Mouse (Mus musculus) lung, postnatal 0 days (tissue): ENCODE measurements around the gene Kcnc1. TPM values are rescaled to one million over a fixed set of nuclear protein-coding genes. Genes with fewer than 3 reads are reported as not detected.

Source experiments
- ATAC-seq: fragments of 200-750 bp; cut with Nextera tagmentation; 2 replicates; pipeline ENCODE4 v1.8.0; 2017; ENCODE audit warnings: moderate library complexity
- DNase-seq: peaks from one replicate; pipeline ENCODE4 v3.0.0-alpha.2; 2016; ENCODE audit warnings: low spot score
- H3K27ac ChIP-seq: fragments of 300-500 bp; sonication (generic); 2 replicates; pipeline ENCODE4 v1.5.1; 2014; ENCODE audit warnings: antibody characterized with exemption, mild to moderate bottlenecking, low read length, mixed read lengths
- H3K27me3 ChIP-seq: fragments of 300-500 bp; sonication (generic); replicated peaks from 2 replicates; pipeline ENCODE4 v1.6.1; 2014; ENCODE audit warnings: low read length, mixed read lengths; ENCODE audit not compliant: insufficient read depth
- H3K36me3 ChIP-seq: fragments of 300-500 bp; sonication (generic); 2 replicates; pipeline ENCODE4 v1.6.1; 2014; ENCODE audit warnings: low read length, mixed read lengths; ENCODE audit not compliant: insufficient read depth
- H3K4me1 ChIP-seq: fragments of 300-500 bp; sonication (generic); 2 replicates; pipeline ENCODE4 v1.6.1; 2014; ENCODE audit warnings: antibody characterized with exemption, low read depth, low read length, mixed read lengths; ENCODE audit not compliant: insufficient read depth
- H3K4me2 ChIP-seq: fragments of 300-500 bp; sonication (generic); replicated peaks from 2 replicates; pipeline ENCODE4 v1.6.1; 2014; ENCODE audit warnings: low read depth, mild to moderate bottlenecking, low read length, moderate library complexity, mixed read lengths
- H3K4me3 ChIP-seq: fragments of 300-500 bp; sonication (generic); 2 replicates; pipeline ENCODE4 v1.5.1; 2014; ENCODE audit warnings: low read depth, low read length
- H3K9ac ChIP-seq: fragments of 300-500 bp; sonication (generic); replicated peaks from 2 replicates; pipeline ENCODE4 v1.6.1; 2014; ENCODE audit warnings: low read depth, mild to moderate bottlenecking
- H3K9me3 ChIP-seq: fragments of 300-500 bp; sonication (generic); 2 replicates; pipeline ENCODE4 v1.6.1; 2016; ENCODE audit warnings: low read length, mixed read lengths
- CTCF ChIP-seq: IDR thresholded peaks from 2 replicates; pipeline ENCODE4 v1.5.1; 2016; ENCODE audit warnings: antibody characterized with exemption, mild to moderate bottlenecking
- EP300 ChIP-seq: IDR thresholded peaks from 2 replicates; pipeline ENCODE4 v1.6.1; 2016; ENCODE audit warnings: antibody characterized with exemption, mild to moderate bottlenecking, control low read depth
- WGBS: fragments of 180-500 bp; shearing (Covaris S2); extraction: QIAGEN DNeasy Blood & Tissue Kit; methylation state at CpG from one replicate; pipeline ENCODE4 v1.1.7; 2014; 5-methylcytosine and 5-hydroxymethylcytosine counted together
- polyA plus RNA-seq: library from polyadenylated mRNA; unstranded; fragments of >200 nt; fragmentation: Nextera tagmentation; extraction: Ambion mirVana; gene quantifications from 2 replicates; pipeline ENCODE4 v1.2.1, GENCODE M21; 2015

Gene Kcnc1
- polyA plus RNA-seq, 1 experiment from 2014 or later = 0.07 TPM

DNA sequence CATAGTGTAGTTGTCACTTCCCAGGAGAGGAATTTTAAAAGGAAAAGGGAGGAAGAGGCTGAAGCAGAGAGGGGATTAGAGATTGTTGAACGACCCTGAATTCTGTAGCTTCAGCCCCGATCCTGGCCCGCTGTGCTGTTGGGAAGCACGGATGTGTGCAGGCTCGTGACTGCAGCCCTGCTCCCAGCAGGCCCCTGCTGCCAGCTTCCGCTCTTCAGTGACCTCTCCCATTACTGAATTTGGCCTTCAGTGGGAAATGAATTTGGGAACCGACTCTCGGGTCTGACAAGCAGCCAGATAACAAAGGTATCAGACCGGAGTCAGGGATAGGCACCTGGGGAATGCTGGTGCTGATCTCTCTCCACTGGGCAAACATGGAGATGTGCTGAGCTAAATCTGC, 76.8 kb downstream of the Kcnc1 start:
- no peaks in the 10 kb centered on the region for H3K9me3 ChIP-seq
- ATAC-seq (no peak), DNase-seq (no peak)
- H3K4me3 ChIP-seq = no peak overlapping the region
- WGBS = 42% methylated on average over 9 of the region's 9 CpGs
- no peaks in the 10 kb centered on the region for H3K4me1 ChIP-seq
- H3K36me3 ChIP-seq = no peaks in the 10 kb centered on the region
- H3K27me3 ChIP-seq = no peaks in the 10 kb centered on the region
- no peak overlapping the region for H3K4me2 ChIP-seq
- no peak overlapping the region for H3K9ac ChIP-seq
- no peak overlapping the region for H3K27ac ChIP-seq
- TF ChIP-seq EP300 (no peak), CTCF (no peak)

DNA sequence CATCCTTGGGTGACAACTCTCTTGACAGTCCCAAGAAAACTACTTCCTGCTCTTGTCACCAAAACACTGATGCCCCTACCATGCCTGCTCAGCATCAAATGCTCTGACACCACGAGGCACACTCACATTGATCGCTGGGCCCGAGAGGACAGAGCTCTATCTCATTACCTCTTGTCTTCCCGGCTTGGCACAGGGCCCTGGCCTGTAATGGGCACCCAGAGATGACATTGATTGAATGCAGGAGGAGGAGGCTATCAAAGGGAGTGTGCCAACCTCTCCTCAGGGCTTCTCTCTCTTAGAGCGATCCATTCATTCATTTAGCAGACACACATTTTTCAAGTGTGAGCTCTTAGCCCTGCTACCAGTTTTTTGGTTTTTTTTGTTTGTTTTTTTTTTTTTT, 79.2 kb downstream of the Kcnc1 start:
- Histone ChIP-seq H3K36me3 (no peaks in the 10 kb centered on the region), H3K4me1 (no peaks in the 10 kb centered on the region), H3K27ac (no peak overlapping the region), H3K27me3 (no peaks in the 10 kb centered on the region), H3K9me3 (no peaks in the 10 kb centered on the region), H3K4me2 (no peak overlapping the region), H3K4me3 (no peak overlapping the region), H3K9ac (no peak overlapping the region)
- DNase-seq (no peak), ATAC-seq (no peak)
- TF ChIP-seq EP300 (no peak), CTCF (no peak)
- WGBS = 83% methylated on average over 5 of the region's 5 CpGs

DNA sequence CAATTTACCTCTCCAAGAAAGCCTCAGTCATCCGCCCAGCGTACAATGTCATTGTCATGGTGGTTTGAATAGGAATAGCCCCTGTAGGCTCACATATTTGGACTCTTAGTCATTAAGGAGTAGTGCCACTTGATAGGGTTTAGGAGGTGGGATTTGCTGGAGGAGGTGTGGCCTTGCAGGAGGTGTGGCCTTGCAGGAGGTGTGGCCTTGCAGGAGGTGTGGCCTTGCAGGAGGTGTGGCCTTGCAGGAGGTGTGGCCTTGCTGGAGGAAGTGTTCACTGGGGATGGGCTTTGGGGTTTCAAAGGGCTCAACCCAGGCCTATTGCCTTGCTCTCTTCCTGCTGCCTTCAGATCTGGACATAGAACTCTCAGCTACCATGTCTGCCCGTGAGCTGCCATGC, 81.2 kb downstream of the Kcnc1 start:
- H3K4me2 ChIP-seq = no peak overlapping the region
- H3K27ac ChIP-seq = no peak overlapping the region
- no peak overlapping the region for H3K9ac ChIP-seq
- H3K27me3 ChIP-seq = no peaks in the 10 kb centered on the region
- no peak overlapping the region for H3K4me3 ChIP-seq
- ATAC-seq (no peak), DNase-seq (no peak)
- H3K4me1 ChIP-seq = peaks cover 9% of the 10 kb centered on the region; the same call in 1 of the 2 replicates
- no peaks in the 10 kb centered on the region for H3K36me3 ChIP-seq
- WGBS = 96% methylated on average over 3 of the region's 3 CpGs
- TF ChIP-seq CTCF (no peak), EP300 (no peak)
- no peaks in the 10 kb centered on the region for H3K9me3 ChIP-seq

DNA sequence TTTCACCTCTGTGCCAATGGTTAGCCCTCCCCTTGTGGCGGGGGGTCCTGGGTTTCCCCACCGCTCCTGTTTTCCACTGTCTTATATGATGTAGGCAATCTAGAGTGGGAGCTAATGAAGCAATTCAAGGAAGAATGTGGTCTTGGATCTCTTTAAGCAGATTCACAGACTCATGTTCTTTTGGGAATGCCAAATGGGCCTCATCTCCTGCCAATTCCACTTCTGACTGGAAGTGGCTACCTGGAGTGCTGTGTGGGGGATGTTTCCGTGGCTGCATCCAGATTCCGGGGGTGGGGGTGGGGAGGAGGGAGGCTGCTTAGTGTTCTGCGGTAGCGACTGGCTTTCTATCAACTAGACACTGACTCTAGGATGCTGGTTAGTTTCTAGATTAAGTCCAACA, 83.5 kb downstream of the Kcnc1 start:
- WGBS = 50% methylated on average over 6 of the region's 6 CpGs
- Histone ChIP-seq H3K4me1 (peaks cover 10% of the 10 kb centered on the region; the same call in 1 of the 2 replicates), H3K4me2 (no peak overlapping the region), H3K27ac (no peak overlapping the region), H3K9ac (no peak overlapping the region), H3K36me3 (no peaks in the 10 kb centered on the region), H3K27me3 (no peaks in the 10 kb centered on the region), H3K9me3 (no peaks in the 10 kb centered on the region), H3K4me3 (no peak overlapping the region)
- TF ChIP-seq EP300 = no peak
- no peak for TF ChIP-seq CTCF
- no peak for DNase-seq
- no peak for ATAC-seq

DNA sequence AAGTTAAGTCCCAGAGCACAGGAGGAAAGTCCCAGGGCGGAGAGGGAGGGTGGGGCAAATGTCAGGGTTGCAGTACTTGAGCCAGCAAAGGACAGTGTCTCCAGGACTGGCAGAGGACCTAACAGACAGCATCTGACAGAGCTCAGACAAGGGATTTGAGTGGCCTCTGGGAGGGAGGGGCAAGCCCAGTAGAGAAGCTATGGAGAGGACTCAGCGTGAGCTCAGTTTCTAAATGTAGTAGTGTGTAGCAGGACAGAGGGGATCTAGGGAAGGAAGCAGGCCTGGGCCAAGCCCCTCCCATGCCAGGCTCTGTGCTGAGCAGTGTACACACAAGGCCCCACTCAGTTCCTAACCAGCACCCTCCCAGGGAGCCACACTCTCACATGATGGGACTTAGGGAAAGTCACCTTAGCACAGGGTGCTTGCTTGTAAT, 85.8 kb downstream of the Kcnc1 start:
- H3K9me3 ChIP-seq = no peaks in the 10 kb centered on the region
- no peak overlapping the region for H3K4me2 ChIP-seq
- H3K4me3 ChIP-seq = no peak overlapping the region
- no peak for TF ChIP-seq EP300
- TF ChIP-seq CTCF = no peak
- no peak overlapping the region for H3K27ac ChIP-seq
- ATAC-seq (peak; percentile 87), DNase-seq (peak; percentile 39)
- 43% methylated on average over 2 of the region's 2 CpGs for WGBS
- no peaks in the 10 kb centered on the region for H3K27me3 ChIP-seq
- no peaks in the 10 kb centered on the region for H3K36me3 ChIP-seq
- no peak overlapping the region for H3K9ac ChIP-seq
- H3K4me1 ChIP-seq = peaks cover 10% of the 10 kb centered on the region; the same call in 1 of the 2 replicates

DNA sequence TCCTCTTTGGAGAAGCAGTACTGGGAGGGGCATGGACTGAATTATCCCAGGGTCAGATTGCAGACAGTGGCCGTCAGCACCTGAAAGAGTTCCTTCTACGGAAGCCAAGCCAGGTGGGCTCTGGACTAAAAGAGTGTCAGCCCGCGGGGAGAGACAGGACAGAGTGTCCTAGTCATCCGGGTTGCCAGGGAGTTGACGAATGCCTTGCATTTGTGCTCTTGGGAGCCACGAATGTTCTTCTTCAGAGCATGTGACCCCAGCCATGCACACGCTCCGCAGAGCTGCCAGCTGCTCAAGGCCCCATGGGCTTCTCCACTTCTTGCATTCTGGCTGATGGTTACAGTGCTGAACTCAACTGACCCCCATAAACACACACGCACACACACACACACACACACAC, 86.8 kb downstream of the Kcnc1 start:
- DNase-seq (no peak), ATAC-seq (no peak)
- Histone ChIP-seq H3K36me3 (no peaks in the 10 kb centered on the region), H3K27me3 (no peaks in the 10 kb centered on the region), H3K4me2 (no peak overlapping the region), H3K9me3 (no peaks in the 10 kb centered on the region), H3K27ac (no peak overlapping the region), H3K9ac (no peak overlapping the region), H3K4me1 (peaks cover 10% of the 10 kb centered on the region; the same call in 1 of the 2 replicates), H3K4me3 (no peak overlapping the region)
- TF ChIP-seq EP300 (no peak), CTCF (no peak)
- 57% methylated on average over 10 of the region's 10 CpGs for WGBS

DNA sequence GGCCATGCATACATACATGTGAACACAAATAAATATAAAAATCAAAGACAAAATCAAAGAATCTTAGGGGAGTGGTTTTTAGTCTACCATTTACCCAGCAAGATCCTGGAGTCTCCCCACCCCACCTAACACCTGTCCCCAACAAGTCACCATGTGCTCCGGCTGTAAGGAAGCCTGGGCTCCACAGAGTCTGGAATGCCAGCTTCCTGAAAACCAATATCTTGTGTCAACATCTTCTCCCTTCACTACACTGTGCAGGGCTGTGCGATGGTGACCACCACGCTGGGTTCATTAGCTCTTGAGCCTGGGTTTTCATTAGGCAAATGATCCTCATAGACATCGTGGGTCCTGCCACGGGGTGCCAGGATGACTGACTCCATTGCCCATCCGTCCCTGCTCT, 87.9 kb downstream of the Kcnc1 start:
- no peak for DNase-seq
- no peak overlapping the region for H3K4me2 ChIP-seq
- no peaks in the 10 kb centered on the region for H3K9me3 ChIP-seq
- H3K27me3 ChIP-seq = no peaks in the 10 kb centered on the region
- ATAC-seq = no peak
- H3K27ac ChIP-seq = no peak overlapping the region
- no peaks in the 10 kb centered on the region for H3K36me3 ChIP-seq
- H3K4me1 ChIP-seq = peaks cover 10% of the 10 kb centered on the region; the same call in 1 of the 2 replicates
- 61% methylated on average over 6 of the region's 6 CpGs for whole genome bisulfite sequencing
- TF ChIP-seq CTCF = no peak
- no peak for TF ChIP-seq EP300
- H3K9ac ChIP-seq = no peak overlapping the region
- H3K4me3 ChIP-seq = no peak overlapping the region
